Mouse (Mus musculus): ENCODE data around the gene Gm10447. TPM values are rescaled to one million over a fixed set of nuclear protein-coding genes. Genes with fewer than 3 reads are reported as not detected.
A peak's percentile ranks its signal among the peaks of the same experiment; 100 is the strongest.

Gene Gm10447
- polyA plus RNA-seq, 1 experiment from 2014 or later: 0.19 TPM

DNA sequence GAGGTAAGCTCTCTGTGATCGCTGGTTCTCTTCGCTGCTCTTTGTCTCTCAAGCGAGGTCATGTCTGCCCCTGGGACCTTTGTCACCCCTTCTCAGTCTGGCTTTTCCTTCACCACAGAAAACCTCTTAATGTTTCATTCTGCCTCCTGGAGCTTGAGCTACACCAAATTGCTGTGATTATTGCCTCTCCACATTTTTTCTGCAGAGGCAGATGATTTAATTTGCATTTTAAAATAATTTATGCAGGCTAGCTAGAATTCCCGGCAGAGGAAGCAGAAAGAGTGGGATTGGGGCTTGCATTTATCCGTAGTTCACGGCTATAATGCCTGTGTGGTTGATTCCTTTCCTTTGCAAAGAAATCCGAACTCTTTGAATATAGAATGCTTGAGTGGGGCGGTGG lies 18.7 kb upstream of the Gm10447 start:
- WGBS: 30% methylated on average over 8 of the region's 8 CpGs
- H3K27me3 ChIP-seq (replicated peaks): peaks cover 75% of the 10 kb centered on the region
- H3K4me3 ChIP-seq (replicated peaks): no peak overlapping the region
- no peaks in the 10 kb centered on the region for H3K36me3 ChIP-seq
- H3K9me3 ChIP-seq: no peaks in the 10 kb centered on the region
- H3K9ac ChIP-seq: no peak overlapping the region
- peaks cover 17% of the 10 kb centered on the region for H3K4me1 ChIP-seq
- ATAC-seq (ENCODE audit: insufficient read depth, low FRiP score, low read depth): no peak
- no peak overlapping the region for H3K4me2 ChIP-seq
- no peak overlapping the region for H3K27ac ChIP-seq

DNA sequence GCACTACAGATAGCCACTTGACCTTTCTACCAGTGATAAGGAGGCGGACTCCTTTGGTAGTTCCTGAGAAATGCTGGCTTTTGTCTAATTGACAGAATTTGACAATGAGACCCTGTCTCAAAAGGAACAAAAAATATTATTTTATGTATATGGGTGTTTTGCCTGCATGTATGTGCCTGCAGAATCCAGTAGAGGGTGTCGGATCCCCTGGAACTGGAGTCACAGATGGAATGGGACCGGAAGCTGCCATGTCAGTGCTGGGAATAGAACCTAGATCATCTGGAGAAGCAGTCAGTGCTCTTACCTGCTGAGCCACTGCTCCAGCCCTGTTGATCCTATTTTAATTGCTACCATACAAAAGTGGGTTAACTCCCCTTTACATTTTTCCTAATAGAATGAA lies 15.8 kb upstream of the Gm10447 start:
- no peak overlapping the region for H3K4me2 ChIP-seq
- H3K27me3 ChIP-seq (replicated peaks): peaks cover 53% of the 10 kb centered on the region
- H3K27ac ChIP-seq: no peak overlapping the region
- H3K36me3 ChIP-seq: no peaks in the 10 kb centered on the region
- H3K9me3 ChIP-seq: no peaks in the 10 kb centered on the region
- no peak overlapping the region for H3K4me3 ChIP-seq (replicated peaks)
- no peak for ATAC-seq (ENCODE audit: insufficient read depth, low FRiP score, low read depth)
- WGBS: 73% methylated on average over 3 of the region's 3 CpGs
- H3K4me1 ChIP-seq: peaks cover 5% of the 10 kb centered on the region; the same call in 1 of the 2 replicates
- H3K9ac ChIP-seq: no peak overlapping the region

DNA sequence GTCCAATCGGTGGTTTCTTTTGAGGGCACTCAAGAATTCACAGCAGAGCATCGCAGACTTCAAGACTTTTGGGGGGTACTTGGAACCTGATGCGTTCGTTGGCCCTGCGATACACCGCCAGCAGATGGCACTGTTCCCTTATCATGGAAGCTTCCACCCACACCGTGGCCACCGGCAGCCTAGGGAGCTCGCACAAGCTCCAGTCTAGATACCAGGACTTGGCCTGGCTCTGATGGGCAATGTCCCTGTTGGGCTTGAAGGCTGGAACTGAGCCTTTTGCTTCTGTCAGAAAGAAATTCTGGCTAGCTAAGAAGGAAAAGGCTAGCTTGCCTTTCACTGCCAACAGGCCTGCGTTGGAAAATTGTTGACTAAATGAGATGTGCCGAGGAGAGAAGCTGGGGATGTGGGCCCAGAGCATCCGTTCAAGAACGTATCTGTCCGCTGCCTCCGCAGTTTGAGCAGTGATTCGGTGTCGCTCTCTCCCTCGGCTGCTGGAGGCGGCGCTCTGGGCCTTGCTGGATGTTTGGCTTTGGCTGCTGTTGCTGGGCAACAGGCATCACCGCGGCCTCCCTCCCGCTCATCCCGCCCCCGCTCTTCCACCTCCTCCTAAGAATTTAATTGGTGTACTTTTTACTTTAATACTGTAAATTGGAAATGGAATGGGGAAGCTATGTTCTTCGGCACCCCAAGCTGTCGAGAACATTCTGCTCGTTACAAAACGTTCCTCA lies 13.2 kb upstream of the Gm10447 start, which contains the start of gene Gm9837:
TSS of gene Gm9837 (minus strand) at position 512 of the 728 bp plus-strand sequence.
- 5% methylated on average over 29 of the region's 29 CpGs for WGBS
- peak within 1 kb of the TSS; percentile 6; the same call in 1 of the 2 replicates for H3K4me3 ChIP-seq (replicated peaks)
- peaks cover 50% of the 10 kb centered on the region for H3K27me3 ChIP-seq (replicated peaks)
- H3K9ac ChIP-seq: no peak within 1 kb of the TSS
- ATAC-seq (ENCODE audit: insufficient read depth, low FRiP score, low read depth): peak; percentile 73; the same call in 1 of the 2 replicates
- H3K27ac ChIP-seq: no peak within 1 kb of the TSS
- peaks cover 9% of the 10 kb centered on the region; the same call in 1 of the 2 replicates for H3K4me1 ChIP-seq
- H3K36me3 ChIP-seq: no peaks in the 10 kb centered on the region
- peak within 1 kb of the TSS; percentile 49 for H3K4me2 ChIP-seq
- no peaks in the 10 kb centered on the region for H3K9me3 ChIP-seq

DNA sequence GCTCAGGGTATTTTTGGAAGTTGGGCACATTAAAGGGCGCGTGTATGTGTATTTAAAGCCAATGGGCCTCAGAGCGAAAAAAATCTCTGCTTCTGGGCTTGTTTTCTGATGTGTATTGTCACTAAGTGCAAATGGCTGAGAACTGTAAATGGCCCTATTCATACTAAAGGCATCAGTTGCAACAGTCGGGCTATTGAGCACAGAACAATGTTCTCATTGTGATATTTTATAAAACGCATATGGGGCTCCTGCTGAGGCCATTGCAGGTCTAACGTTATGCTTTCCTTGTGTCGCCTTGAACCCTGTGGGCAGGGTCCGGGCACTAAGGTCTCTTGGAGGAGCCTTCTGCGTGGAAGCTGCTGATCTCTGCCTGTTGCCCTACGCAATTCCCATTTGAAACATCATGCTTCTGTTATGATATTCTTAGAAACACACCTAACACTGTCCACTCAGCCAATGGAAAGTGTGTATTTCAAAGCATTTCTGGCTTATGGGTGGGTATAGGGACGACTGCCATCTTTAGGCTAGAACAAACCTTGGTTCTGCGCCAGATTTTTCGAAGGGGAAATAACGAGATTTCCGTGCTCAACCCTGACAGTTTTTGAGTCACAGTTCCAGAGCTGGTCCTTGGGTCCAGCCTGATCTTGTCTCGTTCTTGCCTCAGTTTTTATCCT lies 12.5 kb upstream of the Gm10447 start:
- H3K27me3 ChIP-seq (replicated peaks): peaks cover 53% of the 10 kb centered on the region
- peaks cover 9% of the 10 kb centered on the region; the same call in 1 of the 2 replicates for H3K4me1 ChIP-seq
- no peak for ATAC-seq (ENCODE audit: insufficient read depth, low FRiP score, low read depth)
- 0 out of 2 replicates have a peak overlapping the region, but pooled peaks have one; percentile 6 for H3K4me3 ChIP-seq (replicated peaks)
- H3K9ac ChIP-seq: no peak overlapping the region
- WGBS: 41% methylated on average over 16 of the region's 16 CpGs
- no peaks in the 10 kb centered on the region for H3K9me3 ChIP-seq
- H3K27ac ChIP-seq: no peak overlapping the region
- no peaks in the 10 kb centered on the region for H3K36me3 ChIP-seq
- H3K4me2 ChIP-seq: peak overlapping the region; percentile 49; the same call in 1 of the 2 replicates

DNA sequence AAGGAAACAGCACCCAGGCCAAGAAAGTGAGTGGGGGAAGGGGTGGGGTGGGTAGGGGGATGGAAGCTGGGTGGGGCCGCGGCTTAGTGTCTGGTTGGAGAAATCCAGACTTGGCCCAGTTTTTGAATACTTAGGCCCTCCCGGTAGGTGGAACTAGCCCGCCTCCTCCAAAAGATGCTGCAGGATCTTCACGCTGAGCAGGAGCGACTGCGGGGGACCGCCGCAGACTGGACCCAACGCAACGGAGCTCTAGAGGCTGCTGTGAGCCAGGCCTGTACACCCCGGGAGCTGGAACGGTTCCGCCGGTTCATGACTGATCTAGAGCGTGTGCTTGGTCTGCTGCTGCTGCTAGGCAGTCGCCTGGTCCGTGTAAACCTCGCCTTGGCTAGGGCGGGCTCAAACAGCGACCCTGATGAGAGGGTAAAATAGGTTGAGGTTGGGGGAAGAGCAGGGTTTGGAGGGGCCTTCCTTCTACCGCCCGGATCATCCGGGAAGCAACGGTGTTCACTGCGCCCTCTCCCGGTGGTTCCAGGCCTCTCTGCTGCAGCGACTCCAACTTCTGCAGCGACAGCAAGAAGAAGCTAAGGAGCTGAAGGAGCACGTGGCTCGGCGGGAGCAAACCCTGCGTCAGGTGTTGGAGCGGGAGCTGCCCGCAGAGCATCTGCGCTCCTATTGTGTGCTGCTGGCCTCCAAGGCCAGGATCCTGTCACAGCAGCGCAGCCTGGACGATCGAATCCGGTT lies 9.5 kb upstream of the Gm10447 start:
- Histone ChIP-seq H3K9me3 (no peaks in the 10 kb centered on the region), H3K36me3 (no peaks in the 10 kb centered on the region), H3K9ac (no peak overlapping the region), H3K4me1 (peaks cover 19% of the 10 kb centered on the region), H3K4me3 (replicated peaks) (peak overlapping the region; percentile 35), H3K27ac (no peak overlapping the region), H3K4me2 (peak overlapping the region; percentile 74), H3K27me3 (replicated peaks) (peaks cover 66% of the 10 kb centered on the region)
- no peak for ATAC-seq (ENCODE audit: insufficient read depth, low FRiP score, low read depth)
- WGBS: 8% methylated on average over 40 of the region's 40 CpGs

DNA sequence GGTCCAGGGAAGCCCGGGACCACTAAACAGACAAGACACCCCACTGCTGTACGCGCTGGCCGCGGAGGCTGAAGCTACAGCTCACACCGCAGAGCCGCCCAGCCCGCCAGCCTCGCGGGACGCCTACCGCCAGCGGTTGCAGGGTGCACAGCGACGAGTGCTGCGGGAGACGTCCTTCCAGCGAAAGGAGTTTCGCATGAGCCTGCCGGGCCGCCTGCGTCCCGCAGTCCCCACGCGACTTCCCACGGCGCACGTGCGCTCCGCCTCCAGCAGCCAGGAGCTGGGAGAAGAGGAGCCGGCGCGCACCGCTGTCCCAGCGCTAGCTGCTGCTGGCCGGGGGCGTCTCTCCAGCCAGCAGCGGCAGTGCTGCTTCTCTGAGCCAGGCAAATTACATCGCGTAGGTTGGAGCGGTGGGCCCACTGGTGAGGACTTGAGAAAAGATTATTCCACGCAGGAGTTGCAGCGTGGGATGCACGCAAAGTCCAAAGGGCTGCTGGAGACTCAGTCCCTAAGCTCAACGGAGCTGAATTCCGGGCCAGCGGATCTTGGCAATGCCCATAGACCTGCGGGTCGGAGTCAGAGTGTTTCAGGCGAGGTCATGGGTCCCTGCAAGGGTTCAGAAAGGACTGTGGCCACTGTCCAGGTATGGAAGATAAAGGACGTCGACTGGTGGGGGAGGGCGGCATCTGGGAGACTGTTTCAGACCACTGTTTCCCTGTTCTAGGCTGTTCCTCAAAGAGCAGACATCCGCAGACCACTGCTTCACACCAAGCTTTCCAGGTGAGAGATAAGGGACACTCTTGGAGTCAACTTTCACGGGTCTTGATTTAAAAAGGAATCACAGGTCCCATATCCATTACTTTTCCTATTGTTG lies 6.9 kb upstream of the Gm10447 start:
- no peak overlapping the region for H3K27ac ChIP-seq
- peak overlapping the region; percentile 45 for H3K4me3 ChIP-seq (replicated peaks)
- no peak overlapping the region for H3K9ac ChIP-seq
- no peaks in the 10 kb centered on the region for H3K36me3 ChIP-seq
- peak overlapping the region; percentile 93 for H3K4me2 ChIP-seq
- ATAC-seq (ENCODE audit: insufficient read depth, low FRiP score, low read depth): no peak
- H3K9me3 ChIP-seq: no peaks in the 10 kb centered on the region
- peaks cover 56% of the 10 kb centered on the region for H3K27me3 ChIP-seq (replicated peaks)
- peaks cover 14% of the 10 kb centered on the region for H3K4me1 ChIP-seq
- WGBS: 6% methylated on average over 55 of the region's 55 CpGs

DNA sequence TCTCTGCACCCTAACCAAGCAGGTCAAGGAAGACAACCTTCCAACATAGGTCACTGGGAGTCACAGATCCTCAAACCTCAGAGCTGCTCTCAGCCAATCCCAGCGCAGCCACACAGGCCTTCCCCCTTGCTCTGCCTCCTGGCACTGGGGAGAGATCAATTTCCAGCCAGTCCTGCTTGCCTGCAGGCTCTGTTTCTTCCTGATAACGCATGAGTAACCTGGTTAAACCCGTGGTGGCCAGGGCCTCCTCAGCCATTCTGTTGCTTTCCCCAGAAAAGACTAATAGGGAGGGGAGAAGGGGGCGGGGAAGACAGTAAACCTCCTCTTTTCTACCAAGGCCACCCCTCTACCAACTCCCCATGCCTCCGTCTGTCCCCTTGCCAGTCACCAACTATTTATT lies 4.8 kb upstream of the Gm10447 start:
- WGBS: 23% methylated on average over 5 of the region's 5 CpGs
- Histone ChIP-seq H3K36me3 (no peaks in the 10 kb centered on the region), H3K27ac (no peak overlapping the region), H3K4me2 (no peak overlapping the region), H3K27me3 (replicated peaks) (peaks cover 54% of the 10 kb centered on the region), H3K4me3 (replicated peaks) (no peak overlapping the region), H3K4me1 (peaks cover 16% of the 10 kb centered on the region), H3K9ac (no peak overlapping the region), H3K9me3 (no peaks in the 10 kb centered on the region)
- no peak for ATAC-seq (ENCODE audit: insufficient read depth, low FRiP score, low read depth)

DNA sequence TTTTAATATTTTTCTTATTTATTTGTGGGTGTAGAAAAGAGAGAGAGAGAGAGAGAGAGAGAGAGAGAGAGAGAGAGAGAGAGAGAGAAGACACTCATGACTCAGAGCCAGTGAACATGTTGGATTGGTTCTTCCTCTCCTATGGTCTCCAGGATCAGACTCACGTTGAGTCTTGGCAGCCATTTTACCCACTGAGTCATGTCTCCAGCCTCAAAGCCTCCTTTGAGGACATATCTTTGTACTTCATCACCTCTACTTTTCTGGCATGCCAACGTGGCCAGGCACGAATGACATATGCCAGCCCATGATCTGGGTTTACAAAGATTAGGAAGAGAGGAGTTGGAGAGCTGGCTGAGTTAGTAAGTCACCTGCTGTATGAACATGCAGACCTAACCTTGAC lies 3.3 kb upstream of the Gm10447 start:
- Histone ChIP-seq H3K4me1 (peaks cover 19% of the 10 kb centered on the region), H3K9ac (no peak overlapping the region), H3K4me3 (replicated peaks) (no peak overlapping the region), H3K36me3 (no peaks in the 10 kb centered on the region), H3K27ac (no peak overlapping the region), H3K9me3 (no peaks in the 10 kb centered on the region), H3K4me2 (no peak overlapping the region), H3K27me3 (replicated peaks) (peaks cover 40% of the 10 kb centered on the region)
- WGBS: 71% methylated on average over 3 of the region's 3 CpGs
- no peak for ATAC-seq (ENCODE audit: insufficient read depth, low FRiP score, low read depth)

DNA sequence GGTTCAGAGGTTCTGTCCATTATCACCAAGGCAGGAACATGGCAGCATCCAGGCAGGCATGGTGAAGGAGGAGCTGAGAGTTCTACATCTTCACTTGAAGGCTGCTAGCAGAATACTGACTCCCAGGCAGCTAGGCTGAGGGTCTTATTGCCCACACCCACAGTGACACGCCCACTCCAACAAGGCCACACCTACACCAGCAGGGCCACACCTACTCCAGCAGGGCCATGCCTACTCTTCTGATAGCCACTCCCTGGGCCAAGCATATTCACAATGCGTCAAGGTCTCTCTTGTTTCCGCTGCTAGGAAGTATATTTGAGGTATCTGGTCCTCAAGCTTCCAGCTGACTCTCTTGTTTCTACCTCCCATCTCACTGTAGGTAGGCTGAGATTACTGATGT lies 2.1 kb upstream of the Gm10447 start:
- Histone ChIP-seq H3K27me3 (replicated peaks) (peaks cover 28% of the 10 kb centered on the region), H3K36me3 (no peaks in the 10 kb centered on the region), H3K4me1 (peaks cover 18% of the 10 kb centered on the region), H3K9ac (no peak overlapping the region), H3K9me3 (no peaks in the 10 kb centered on the region), H3K27ac (no peak overlapping the region), H3K4me3 (replicated peaks) (no peak overlapping the region), H3K4me2 (no peak overlapping the region)
- 71% methylated on average over 3 of the region's 3 CpGs for WGBS
- no peak for ATAC-seq (ENCODE audit: insufficient read depth, low FRiP score, low read depth)

DNA sequence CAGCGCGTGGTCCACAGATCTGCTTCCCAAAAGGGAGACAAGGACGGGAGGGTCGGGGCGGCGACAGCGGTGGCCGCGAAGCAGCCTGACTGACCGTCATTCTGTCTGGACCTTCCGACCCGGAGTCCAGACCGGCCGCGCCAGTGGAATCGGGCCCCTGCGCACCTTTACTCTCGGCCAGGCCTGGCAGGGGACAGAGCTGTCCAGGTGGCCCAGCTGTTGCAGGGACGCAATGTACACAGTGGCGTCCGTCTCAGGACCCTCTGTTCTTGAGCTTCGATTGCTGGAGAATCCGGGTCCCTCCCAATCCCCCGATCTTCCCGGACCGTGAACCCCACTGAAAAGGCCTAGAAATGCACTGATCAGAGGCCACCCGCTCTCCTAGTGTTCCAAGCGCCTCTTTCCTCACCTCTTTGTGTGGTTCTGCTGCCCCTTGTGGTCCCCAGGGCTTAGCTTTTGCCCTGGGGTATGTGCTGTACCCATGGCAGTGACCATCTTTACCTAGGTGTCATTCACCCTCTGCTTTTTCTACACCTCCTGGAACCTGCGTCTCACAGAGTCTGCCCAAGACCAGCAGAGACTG lies 553 bp upstream of the Gm10447 start:
- Histone ChIP-seq H3K9ac (peak overlapping the region; percentile 50), H3K27me3 (replicated peaks) (peaks cover 13% of the 10 kb centered on the region), H3K4me2 (peak overlapping the region; percentile 97), H3K4me1 (0 out of 2 replicates have a peak, but pooled peaks cover 9% of the 10 kb centered on the region), H3K27ac (no peak overlapping the region), H3K4me3 (replicated peaks) (peak overlapping the region; percentile 53), H3K9me3 (no peaks in the 10 kb centered on the region), H3K36me3 (no peaks in the 10 kb centered on the region)
- no peak for ATAC-seq (ENCODE audit: insufficient read depth, low FRiP score, low read depth)
- WGBS: 9% methylated on average over 28 of the region's 29 CpGs

DNA sequence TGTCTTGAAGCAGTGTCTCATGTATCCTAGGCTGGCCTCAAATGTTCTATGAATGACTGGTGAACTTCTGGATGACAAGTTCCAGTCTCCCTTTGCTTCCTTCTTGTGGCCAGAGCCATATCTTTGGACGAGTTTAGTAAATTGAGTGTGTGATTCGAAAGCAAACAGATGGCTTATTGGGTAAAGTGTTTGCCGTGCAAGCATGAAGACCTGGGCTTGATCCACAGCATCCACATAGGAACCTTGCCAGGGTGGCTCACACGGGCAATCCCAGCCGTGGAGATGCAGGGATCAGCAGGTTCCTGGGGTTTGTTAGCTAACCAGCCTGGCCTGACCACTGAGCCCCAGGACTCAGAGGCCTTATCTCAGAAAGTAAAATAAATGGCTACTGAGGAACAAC lies 3.9 kb downstream of the Gm10447 start:
- no peaks in the 10 kb centered on the region for H3K27me3 ChIP-seq (replicated peaks)
- H3K4me3 ChIP-seq (replicated peaks): no peak overlapping the region
- WGBS: 81% methylated on average over 5 of the region's 5 CpGs
- H3K27ac ChIP-seq: no peak overlapping the region
- H3K36me3 ChIP-seq: no peaks in the 10 kb centered on the region
- no peak for ATAC-seq (ENCODE audit: insufficient read depth, low FRiP score, low read depth)
- no peak overlapping the region for H3K9ac ChIP-seq
- no peak overlapping the region for H3K4me2 ChIP-seq
- H3K4me1 ChIP-seq: 0 out of 2 replicates have a peak, but pooled peaks cover 9% of the 10 kb centered on the region
- H3K9me3 ChIP-seq: no peaks in the 10 kb centered on the region

All from stomach, embryonic 15.5 days (tissue).